Mouse (Mus musculus) adrenal gland, adult 2 months (tissue): ENCODE measurements around the gene Olfr279. TPM values are rescaled to one million over a fixed set of nuclear protein-coding genes. Genes with fewer than 3 reads are reported as not detected.
A peak's percentile ranks its signal among the peaks of the same experiment; 100 is the strongest.

Experiments used
- DNase-seq: peaks from one replicate; pipeline ENCODE4 v3.0.0; 2021
- long read RNA-seq: library from polyadenylated mRNA; stranded (forward); transcript quantifications from one replicate; pipeline ENCODE4 v2.0.0, GENCODE M21; 2021
- polyA plus RNA-seq: library from polyadenylated mRNA; depleted of rRNA; stranded (reverse); fragments of >200 nt; gene quantifications from 2 replicates; pipeline ENCODE4 v1.2.3, GENCODE M21; 2012; rRNA removed
- total RNA-seq, 2 experiments: library from RNA; stranded (reverse); gene quantifications; 2 replicates each; pipeline ENCODE4 v1.2.3; 2021

The Olfr279 gene
- total RNA-seq (not detected), polyA plus RNA-seq (not detected in 2 replicates)
- long read RNA-seq = 0 reads

GRCm38 (mm10) chr15:98492102-98492501, at the start of gene Olfr279:
Gene Olfr279, plus strand, starts transcription at chr15:98492402.
- no peak for DNase-seq

GRCm38 (mm10) chr15:98444561-98444960, 47.6 kb upstream of the Olfr279 start:
- peak; percentile 42 for DNase-seq

GRCm38 (mm10) chr15:98448521-98448920, 43.7 kb upstream of the Olfr279 start:
- DNase-seq = no peak

- no peak for DNase-seq
Observed at GRCm38 (mm10) chr15:98452288-98452687, 39.9 kb upstream of the Olfr279 start, which contains the start of gene Olfr281. Gene Olfr281, plus strand, starts transcription at chr15:98452588.

- no peak for DNase-seq
Observed at GRCm38 (mm10) chr15:98469596-98469995, 22.6 kb upstream of the Olfr279 start, which contains the start of gene OR5BS1P. Gene OR5BS1P, plus strand, starts transcription at chr15:98469896.

GRCm38 (mm10) chr15:98471539-98471938, 20.7 kb upstream of the Olfr279 start:
- no peak for DNase-seq

GRCm38 (mm10) chr15:98474958-98475357, 17.2 kb upstream of the Olfr279 start:
- DNase-seq = no peak

- peak; percentile 42 for DNase-seq
Observed at GRCm38 (mm10) chr15:98475382-98475781, 16.8 kb upstream of the Olfr279 start.

GRCm38 (mm10) chr15:98476281-98476680, 15.9 kb upstream of the Olfr279 start:
- DNase-seq = no peak

- DNase-seq = no peak
Observed at GRCm38 (mm10) chr15:98479568-98480102, 12.6 kb upstream of the Olfr279 start.

GRCm38 (mm10) chr15:98482701-98483100, 9.5 kb upstream of the Olfr279 start, which contains the start of gene Lalba:
Gene Lalba, minus strand, starts transcription at chr15:98482721.
- DNase-seq = no peak

GRCm38 (mm10) chr15:98483907-98484886, 8.0 kb upstream of the Olfr279 start:
- no peak for DNase-seq

GRCm38 (mm10) chr15:98486433-98487021, 5.7 kb upstream of the Olfr279 start:
- DNase-seq = no peak

GRCm38 (mm10) chr15:98491332-98491731, 870 bp upstream of the Olfr279 start:
- no peak for DNase-seq

GRCm38 (mm10) chr15:98497631-98498030, 5.4 kb downstream of the Olfr279 start:
- no peak for DNase-seq

- no peak for DNase-seq
Observed at GRCm38 (mm10) chr15:98503317-98503716, 11.1 kb downstream of the Olfr279 start.

- peak; percentile 47 for DNase-seq
Observed at GRCm38 (mm10) chr15:98504514-98504913, 12.3 kb downstream of the Olfr279 start.

GRCm38 (mm10) chr15:98506253-98506957, 14.2 kb downstream of the Olfr279 start:
- DNase-seq = no peak

GRCm38 (mm10) chr15:98507321-98507720, 15.1 kb downstream of the Olfr279 start:
- DNase-seq = no peak

- DNase-seq = no peak
Observed at GRCm38 (mm10) chr15:98509387-98509786, 17.2 kb downstream of the Olfr279 start.

- peak; percentile 69 for DNase-seq
Observed at GRCm38 (mm10) chr15:98510438-98511385, 18.5 kb downstream of the Olfr279 start.
